Mouse (Mus musculus): ENCODE results near the gene Nfix. TPM values are rescaled to one million over a fixed set of nuclear protein-coding genes. Genes with fewer than 3 reads are reported as not detected.

Gene Nfix
- polyA plus RNA-seq, 1 experiment from 2014 or later, result 3.7 TPM

GRCm38 (mm10) chr8:84768343-84769095, 31.6 kb downstream of the Nfix start:
- ATAC-seq (ENCODE audit: insufficient read depth, low FRiP score, low TSS enrichment) (no peak), DNase-seq (ENCODE audit: low spot score) (no peak)
- no peak overlapping the region for H3K4me2 ChIP-seq (ENCODE audit: low read depth)
- WGBS, result 89% methylated on average over 14 of the region's 14 CpGs
- H3K4me3 ChIP-seq (ENCODE audit: low read depth, low read length), result no peak overlapping the region
- no peak overlapping the region for H3K9ac ChIP-seq (ENCODE audit: low read length)
- peaks cover 89% of the 10 kb centered on the region for H3K27me3 ChIP-seq (ENCODE audit: control insufficient read depth, insufficient read depth, low read length)
- H3K4me1 ChIP-seq (ENCODE audit: control insufficient read depth, insufficient read depth, low read length), result peaks cover 12% of the 10 kb centered on the region
- H3K9me3 ChIP-seq (ENCODE audit: control insufficient read depth, low read length), result no peaks in the 10 kb centered on the region
- H3K27ac ChIP-seq (ENCODE audit: low read depth, low read length), result no peak overlapping the region
- no peaks in the 10 kb centered on the region for H3K36me3 ChIP-seq (ENCODE audit: control insufficient read depth, insufficient read depth, low read length)

DNA sequence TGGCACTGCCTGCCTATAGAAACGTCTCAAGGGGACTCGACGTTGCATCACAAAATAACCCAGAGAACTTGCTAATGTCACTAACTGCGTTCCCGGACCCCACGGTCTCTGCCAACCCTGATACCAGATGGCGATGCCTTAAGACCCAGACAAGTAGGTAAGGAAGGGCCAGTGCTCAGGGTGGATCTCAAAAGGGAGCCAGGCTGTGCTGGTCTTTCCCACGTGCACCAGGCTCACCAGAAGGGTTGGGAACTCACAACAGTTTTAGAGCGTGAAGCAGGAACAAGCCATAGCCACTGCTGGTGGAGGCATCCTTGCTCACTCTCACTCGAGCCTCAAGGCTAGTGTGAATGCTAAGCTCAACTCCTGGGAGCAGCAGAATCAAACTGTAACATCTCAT, 32.9 kb downstream of the Nfix start:
- peaks cover 88% of the 10 kb centered on the region for H3K27me3 ChIP-seq (ENCODE audit: control insufficient read depth, insufficient read depth, low read length)
- no peak overlapping the region for H3K9ac ChIP-seq (ENCODE audit: low read length)
- peaks cover 12% of the 10 kb centered on the region for H3K4me1 ChIP-seq (ENCODE audit: control insufficient read depth, insufficient read depth, low read length)
- no peak overlapping the region for H3K27ac ChIP-seq (ENCODE audit: low read depth, low read length)
- no peak for ATAC-seq (ENCODE audit: insufficient read depth, low FRiP score, low TSS enrichment)
- H3K4me3 ChIP-seq (ENCODE audit: low read depth, low read length), result no peak overlapping the region
- H3K36me3 ChIP-seq (ENCODE audit: control insufficient read depth, insufficient read depth, low read length), result no peaks in the 10 kb centered on the region
- no peaks in the 10 kb centered on the region for H3K9me3 ChIP-seq (ENCODE audit: control insufficient read depth, low read length)
- no peak overlapping the region for H3K4me2 ChIP-seq (ENCODE audit: low read depth)
- DNase-seq (ENCODE audit: low spot score), result no peak
- 81% methylated on average over 10 of the region's 10 CpGs for whole genome bisulfite sequencing

- no peak overlapping the region for H3K9ac ChIP-seq (ENCODE audit: low read length)
- H3K4me3 ChIP-seq (ENCODE audit: low read depth, low read length), result no peak overlapping the region
- ATAC-seq (ENCODE audit: insufficient read depth, low FRiP score, low TSS enrichment), result no peak
- H3K36me3 ChIP-seq (ENCODE audit: control insufficient read depth, insufficient read depth, low read length), result no peaks in the 10 kb centered on the region
- peaks cover 82% of the 10 kb centered on the region for H3K27me3 ChIP-seq (ENCODE audit: control insufficient read depth, insufficient read depth, low read length)
- no peak overlapping the region for H3K27ac ChIP-seq (ENCODE audit: low read depth, low read length)
- H3K9me3 ChIP-seq (ENCODE audit: control insufficient read depth, low read length), result no peaks in the 10 kb centered on the region
- peaks cover 12% of the 10 kb centered on the region for H3K4me1 ChIP-seq (ENCODE audit: control insufficient read depth, insufficient read depth, low read length)
- 50% methylated on average over 9 of the region's 9 CpGs for WGBS
- no peak overlapping the region for H3K4me2 ChIP-seq (ENCODE audit: low read depth)
- DNase-seq (ENCODE audit: low spot score), result no peak
Measured at GRCm38 (mm10) chr8:84766422-84766821, 33.7 kb downstream of the Nfix start.

DNA sequence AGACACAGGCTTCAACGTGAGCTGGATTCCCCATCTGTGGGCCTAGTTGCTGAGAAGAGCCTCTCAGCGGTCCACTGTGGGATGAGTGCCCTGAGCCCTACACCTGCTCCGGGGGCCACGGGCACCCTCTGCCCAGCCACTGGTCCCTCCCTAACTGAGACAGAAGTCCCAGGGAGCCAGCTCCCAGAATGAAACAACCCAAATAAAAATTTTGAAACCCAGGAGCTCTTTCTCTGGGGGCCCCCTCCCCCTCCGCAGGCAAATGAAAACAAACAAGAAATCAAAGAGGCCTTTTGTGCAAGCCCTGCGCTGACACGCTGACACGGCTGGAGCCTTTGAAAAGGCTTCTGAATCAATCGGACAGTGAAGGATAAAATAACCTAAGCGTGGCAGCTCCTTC, 34.5 kb downstream of the Nfix start:
- Histone ChIP-seq H3K4me3 (ENCODE audit: low read depth, low read length) (no peak overlapping the region), H3K9me3 (ENCODE audit: control insufficient read depth, low read length) (no peaks in the 10 kb centered on the region), H3K4me2 (ENCODE audit: low read depth) (no peak overlapping the region), H3K4me1 (ENCODE audit: control insufficient read depth, insufficient read depth, low read length) (peaks cover 12% of the 10 kb centered on the region), H3K36me3 (ENCODE audit: control insufficient read depth, insufficient read depth, low read length) (no peaks in the 10 kb centered on the region), H3K27ac (ENCODE audit: low read depth, low read length) (no peak overlapping the region), H3K27me3 (ENCODE audit: control insufficient read depth, insufficient read depth, low read length) (peaks cover 82% of the 10 kb centered on the region), H3K9ac (ENCODE audit: low read length) (no peak overlapping the region)
- ATAC-seq (ENCODE audit: insufficient read depth, low FRiP score, low TSS enrichment), result no peak
- 6% methylated on average over 10 of the region's 10 CpGs for WGBS
- no peak for DNase-seq (ENCODE audit: low spot score)

- Histone ChIP-seq H3K9ac (ENCODE audit: low read length) (no peak overlapping the region), H3K4me2 (ENCODE audit: low read depth) (no peak overlapping the region), H3K27ac (ENCODE audit: low read depth, low read length) (no peak overlapping the region), H3K4me3 (ENCODE audit: low read depth, low read length) (no peak overlapping the region), H3K9me3 (ENCODE audit: control insufficient read depth, low read length) (no peaks in the 10 kb centered on the region), H3K36me3 (ENCODE audit: control insufficient read depth, insufficient read depth, low read length) (no peaks in the 10 kb centered on the region), H3K4me1 (ENCODE audit: control insufficient read depth, insufficient read depth, low read length) (peaks cover 12% of the 10 kb centered on the region), H3K27me3 (ENCODE audit: control insufficient read depth, insufficient read depth, low read length) (peaks cover 80% of the 10 kb centered on the region)
- ATAC-seq (ENCODE audit: insufficient read depth, low FRiP score, low TSS enrichment) (no peak), DNase-seq (ENCODE audit: low spot score) (no peak)
- 77% methylated on average over 17 of the region's 17 CpGs for WGBS
Measured at GRCm38 (mm10) chr8:84764870-84765495, 35.2 kb downstream of the Nfix start.

GRCm38 (mm10) chr8:84764100-84764499, 36.0 kb downstream of the Nfix start:
- H3K9ac ChIP-seq (ENCODE audit: low read length), result no peak overlapping the region
- H3K27me3 ChIP-seq (ENCODE audit: control insufficient read depth, insufficient read depth, low read length), result peaks cover 74% of the 10 kb centered on the region
- ATAC-seq (ENCODE audit: insufficient read depth, low FRiP score, low TSS enrichment), result no peak

GRCm38 (mm10) chr8:84760901-84761300, 39.2 kb downstream of the Nfix start:
- Histone ChIP-seq H3K36me3 (ENCODE audit: control insufficient read depth, insufficient read depth, low read length) (no peaks in the 10 kb centered on the region; the same call in 1 of the 2 replicates), H3K4me2 (ENCODE audit: low read depth) (no peak overlapping the region), H3K9me3 (ENCODE audit: control insufficient read depth, low read length) (no peaks in the 10 kb centered on the region), H3K9ac (ENCODE audit: low read length) (no peak overlapping the region), H3K4me1 (ENCODE audit: control insufficient read depth, insufficient read depth, low read length) (peaks cover 10% of the 10 kb centered on the region), H3K27me3 (ENCODE audit: control insufficient read depth, insufficient read depth, low read length) (peaks cover 77% of the 10 kb centered on the region), H3K27ac (ENCODE audit: low read depth, low read length) (no peak overlapping the region), H3K4me3 (ENCODE audit: low read depth, low read length) (no peak overlapping the region)
- no peak for DNase-seq (ENCODE audit: low spot score)
- no peak for ATAC-seq (ENCODE audit: insufficient read depth, low FRiP score, low TSS enrichment)
- 39% methylated on average over 2 of the region's 2 CpGs for WGBS

More at GRCm38 (mm10) chr8:84764100-84764499, 36.0 kb downstream of the Nfix start:
- DNase-seq (ENCODE audit: low spot score), result no peak
- Histone ChIP-seq H3K9me3 (ENCODE audit: control insufficient read depth, low read length) (no peaks in the 10 kb centered on the region), H3K27ac (ENCODE audit: low read depth, low read length) (no peak overlapping the region), H3K36me3 (ENCODE audit: control insufficient read depth, insufficient read depth, low read length) (no peaks in the 10 kb centered on the region; the same call in 1 of the 2 replicates), H3K4me1 (ENCODE audit: control insufficient read depth, insufficient read depth, low read length) (peaks cover 12% of the 10 kb centered on the region), H3K4me2 (ENCODE audit: low read depth) (no peak overlapping the region), H3K4me3 (ENCODE audit: low read depth, low read length) (no peak overlapping the region)
- WGBS, result 66% methylated on average over 4 of the region's 4 CpGs

DNA sequence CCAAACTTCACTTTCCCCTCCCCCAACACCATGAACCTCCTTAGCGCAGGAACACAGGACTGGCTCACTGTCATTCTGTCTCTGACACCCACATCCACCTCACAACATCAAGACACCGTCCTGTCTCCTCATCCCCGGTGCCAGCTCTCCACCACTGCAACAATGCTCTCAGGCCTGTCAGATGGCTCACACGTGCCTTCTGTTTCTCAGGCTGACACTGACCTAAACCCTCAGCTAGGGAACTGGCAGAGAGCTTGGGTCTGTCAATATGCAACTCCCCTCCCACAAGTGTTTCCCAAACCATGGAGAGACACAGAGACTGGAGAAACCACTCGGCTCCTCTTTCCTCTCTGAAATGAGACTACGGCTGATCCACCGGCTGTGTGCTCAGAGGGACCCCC, 39.7 kb downstream of the Nfix start:
- Histone ChIP-seq H3K4me2 (ENCODE audit: low read depth) (no peak overlapping the region), H3K9ac (ENCODE audit: low read length) (no peak overlapping the region), H3K9me3 (ENCODE audit: control insufficient read depth, low read length) (no peaks in the 10 kb centered on the region), H3K27me3 (ENCODE audit: control insufficient read depth, insufficient read depth, low read length) (peaks cover 81% of the 10 kb centered on the region), H3K36me3 (ENCODE audit: control insufficient read depth, insufficient read depth, low read length) (no peaks in the 10 kb centered on the region; the same call in 1 of the 2 replicates), H3K4me1 (ENCODE audit: control insufficient read depth, insufficient read depth, low read length) (peaks cover 5% of the 10 kb centered on the region), H3K4me3 (ENCODE audit: low read depth, low read length) (no peak overlapping the region), H3K27ac (ENCODE audit: low read depth, low read length) (no peak overlapping the region)
- WGBS, result 54% methylated on average over 7 of the region's 7 CpGs
- ATAC-seq (ENCODE audit: insufficient read depth, low FRiP score, low TSS enrichment) (no peak), DNase-seq (ENCODE audit: low spot score) (no peak)

- H3K27ac ChIP-seq (ENCODE audit: low read depth, low read length), result no peak overlapping the region
- no peak overlapping the region for H3K4me2 ChIP-seq (ENCODE audit: low read depth)
- peaks cover 79% of the 10 kb centered on the region for H3K27me3 ChIP-seq (ENCODE audit: control insufficient read depth, insufficient read depth, low read length)
- ATAC-seq (ENCODE audit: insufficient read depth, low FRiP score, low TSS enrichment) (no peak), DNase-seq (ENCODE audit: low spot score) (no peak)
- no peaks in the 10 kb centered on the region for H3K9me3 ChIP-seq (ENCODE audit: control insufficient read depth, low read length)
- H3K36me3 ChIP-seq (ENCODE audit: control insufficient read depth, insufficient read depth, low read length), result no peaks in the 10 kb centered on the region; the same call in 1 of the 2 replicates
- no peak overlapping the region for H3K4me3 ChIP-seq (ENCODE audit: low read depth, low read length)
- H3K4me1 ChIP-seq (ENCODE audit: control insufficient read depth, insufficient read depth, low read length), result no peaks in the 10 kb centered on the region
- 89% methylated on average over 10 of the region's 10 CpGs for WGBS
- H3K9ac ChIP-seq (ENCODE audit: low read length), result no peak overlapping the region
Measured at GRCm38 (mm10) chr8:84759718-84760117, 40.4 kb downstream of the Nfix start.

Measured in neural tube, embryonic 11.5 days (tissue).